Mouse (Mus musculus): Measurements from ENCODE around the gene Wwc2. TPM values are rescaled to one million over a fixed set of nuclear protein-coding genes. Genes with fewer than 3 reads are reported as not detected.
A peak's percentile ranks its signal among the peaks of the same experiment; 100 is the strongest.

The Wwc2 gene
- polyA plus RNA-seq, 1 experiment from 2014 or later: 4.7 TPM

GRCm38 (mm10) chr8:47890814-47891210, 99.9 kb downstream of the Wwc2 start:
- Histone ChIP-seq H3K9me3 (replicated peaks) (no peaks in the 10 kb centered on the region), H3K27ac (no peak overlapping the region), H3K36me3 (no peaks in the 10 kb centered on the region), H3K4me1 (no peaks in the 10 kb centered on the region), H3K4me3 (no peak overlapping the region), H3K27me3 (replicated peaks) (no peaks in the 10 kb centered on the region), H3K9ac (no peak overlapping the region), H3K4me2 (no peak overlapping the region)
- 81% methylated on average over 13 of the region's 13 CpGs for WGBS (ENCODE audit: insufficient replicate concordance)
- no peak for ATAC-seq

- Histone ChIP-seq H3K27me3 (replicated peaks) (no peaks in the 10 kb centered on the region), H3K27ac (no peak overlapping the region), H3K4me3 (no peak overlapping the region), H3K36me3 (no peaks in the 10 kb centered on the region), H3K4me2 (no peak overlapping the region), H3K9me3 (replicated peaks) (no peaks in the 10 kb centered on the region), H3K4me1 (no peaks in the 10 kb centered on the region), H3K9ac (no peak overlapping the region)
- WGBS (ENCODE audit: insufficient replicate concordance): 81% methylated on average over 23 of the region's 23 CpGs
- ATAC-seq: no peak
Measured at GRCm38 (mm10) chr8:47889936-47890813, 100.5 kb downstream of the Wwc2 start.

GRCm38 (mm10) chr8:47888841-47889570, 101.7 kb downstream of the Wwc2 start:
- Histone ChIP-seq H3K4me2 (no peak overlapping the region), H3K36me3 (no peaks in the 10 kb centered on the region), H3K27ac (no peak overlapping the region), H3K4me3 (no peak overlapping the region), H3K4me1 (no peaks in the 10 kb centered on the region), H3K9me3 (replicated peaks) (no peaks in the 10 kb centered on the region), H3K27me3 (replicated peaks) (no peaks in the 10 kb centered on the region), H3K9ac (no peak overlapping the region)
- no peak for ATAC-seq
- WGBS (ENCODE audit: insufficient replicate concordance): 51% methylated on average over 11 of the region's 11 CpGs

- WGBS (ENCODE audit: insufficient replicate concordance): 76% methylated on average over 5 of the region's 5 CpGs
- no peaks in the 10 kb centered on the region for H3K4me1 ChIP-seq
- no peak for ATAC-seq
Measured at GRCm38 (mm10) chr8:47884306-47884705, 106.4 kb downstream of the Wwc2 start.

GRCm38 (mm10) chr8:47883739-47884138, 107.0 kb downstream of the Wwc2 start:
- Histone ChIP-seq H3K4me1 (no peaks in the 10 kb centered on the region), H3K9me3 (replicated peaks) (no peaks in the 10 kb centered on the region), H3K9ac (no peak overlapping the region), H3K4me2 (no peak overlapping the region), H3K27ac (no peak overlapping the region), H3K36me3 (peaks cover 6% of the 10 kb centered on the region; the same call in 1 of the 2 replicates), H3K4me3 (no peak overlapping the region), H3K27me3 (replicated peaks) (no peaks in the 10 kb centered on the region)
- ATAC-seq: no peak
- 77% methylated on average over 8 of the region's 8 CpGs for WGBS (ENCODE audit: insufficient replicate concordance)

More at GRCm38 (mm10) chr8:47884306-47884705, 106.4 kb downstream of the Wwc2 start:
- H3K4me3 ChIP-seq: no peak overlapping the region
- no peak overlapping the region for H3K27ac ChIP-seq
- no peak overlapping the region for H3K4me2 ChIP-seq
- peaks cover 6% of the 10 kb centered on the region; the same call in 1 of the 2 replicates for H3K36me3 ChIP-seq
- no peak overlapping the region for H3K9ac ChIP-seq
- no peaks in the 10 kb centered on the region for H3K9me3 ChIP-seq (replicated peaks)
- H3K27me3 ChIP-seq (replicated peaks): no peaks in the 10 kb centered on the region

- ATAC-seq: no peak
- 33% methylated on average over 3 of the region's 3 CpGs for WGBS (ENCODE audit: insufficient replicate concordance)
- no peaks in the 10 kb centered on the region for H3K4me1 ChIP-seq
- H3K27ac ChIP-seq: no peak overlapping the region
- H3K4me2 ChIP-seq: no peak overlapping the region
- peaks cover 10% of the 10 kb centered on the region; the same call in 1 of the 2 replicates for H3K36me3 ChIP-seq
- H3K4me3 ChIP-seq: no peak overlapping the region
- H3K9ac ChIP-seq: no peak overlapping the region
- H3K9me3 ChIP-seq (replicated peaks): no peaks in the 10 kb centered on the region
- no peaks in the 10 kb centered on the region for H3K27me3 ChIP-seq (replicated peaks)
Measured at GRCm38 (mm10) chr8:47878516-47878915, 112.2 kb downstream of the Wwc2 start.

- Histone ChIP-seq H3K9me3 (replicated peaks) (no peaks in the 10 kb centered on the region), H3K4me2 (no peak overlapping the region), H3K27ac (no peak overlapping the region), H3K36me3 (peaks cover 8% of the 10 kb centered on the region; the same call in 1 of the 2 replicates), H3K4me3 (no peak overlapping the region), H3K4me1 (no peaks in the 10 kb centered on the region), H3K27me3 (replicated peaks) (no peaks in the 10 kb centered on the region), H3K9ac (no peak overlapping the region)
- ATAC-seq: no peak
- WGBS (ENCODE audit: insufficient replicate concordance): 83% methylated on average over 12 of the region's 12 CpGs
Measured at GRCm38 (mm10) chr8:47875865-47876264, 114.9 kb downstream of the Wwc2 start.

- ATAC-seq: no peak
- WGBS (ENCODE audit: insufficient replicate concordance): 62% methylated on average over 13 of the region's 13 CpGs
- Histone ChIP-seq H3K9me3 (replicated peaks) (no peaks in the 10 kb centered on the region), H3K27ac (no peak overlapping the region), H3K4me3 (no peak overlapping the region), H3K27me3 (replicated peaks) (no peaks in the 10 kb centered on the region), H3K4me2 (no peak overlapping the region), H3K36me3 (peaks cover 4% of the 10 kb centered on the region), H3K4me1 (no peaks in the 10 kb centered on the region), H3K9ac (no peak overlapping the region)
Measured at GRCm38 (mm10) chr8:47874497-47875178, 116.1 kb downstream of the Wwc2 start.

GRCm38 (mm10) chr8:47872361-47873107, 118.2 kb downstream of the Wwc2 start:
- Histone ChIP-seq H3K4me1 (no peaks in the 10 kb centered on the region), H3K4me3 (no peak overlapping the region), H3K9me3 (replicated peaks) (no peaks in the 10 kb centered on the region), H3K4me2 (no peak overlapping the region), H3K27ac (no peak overlapping the region), H3K27me3 (replicated peaks) (no peaks in the 10 kb centered on the region), H3K36me3 (peaks cover 20% of the 10 kb centered on the region), H3K9ac (no peak overlapping the region)
- 43% methylated on average over 13 of the region's 13 CpGs for WGBS (ENCODE audit: insufficient replicate concordance)
- ATAC-seq: peak; percentile 49; the same call in 1 of the 2 replicates

GRCm38 (mm10) chr8:47867067-47867466, 123.7 kb downstream of the Wwc2 start:
- Histone ChIP-seq H3K9ac (no peak overlapping the region), H3K9me3 (replicated peaks) (no peaks in the 10 kb centered on the region), H3K4me3 (no peak overlapping the region), H3K27ac (no peak overlapping the region), H3K36me3 (peaks cover 34% of the 10 kb centered on the region), H3K27me3 (replicated peaks) (no peaks in the 10 kb centered on the region), H3K4me1 (no peaks in the 10 kb centered on the region), H3K4me2 (no peak overlapping the region)
- ATAC-seq: 0 out of 2 replicates have a peak, but pooled peaks have one; percentile 24
- WGBS (ENCODE audit: insufficient replicate concordance): 20% methylated on average over 8 of the region's 8 CpGs

GRCm38 (mm10) chr8:47866568-47866967, 124.2 kb downstream of the Wwc2 start:
- Histone ChIP-seq H3K27ac (no peak overlapping the region), H3K9me3 (replicated peaks) (no peaks in the 10 kb centered on the region), H3K9ac (no peak overlapping the region), H3K4me3 (no peak overlapping the region), H3K4me1 (no peaks in the 10 kb centered on the region), H3K4me2 (no peak overlapping the region), H3K36me3 (peaks cover 39% of the 10 kb centered on the region), H3K27me3 (replicated peaks) (no peaks in the 10 kb centered on the region)
- no peak for ATAC-seq
- 75% methylated on average over 8 of the region's 8 CpGs for WGBS (ENCODE audit: insufficient replicate concordance)

Measured in liver, embryonic 12.5 days (tissue).